Mouse (Mus musculus) heart, adult 9 months (tissue): ENCODE measurements around the gene Slit3.
A peak's percentile ranks its signal among the peaks of the same experiment; 100 is the strongest.

Experiments
- DNase-seq, 2 experiments: peaks; one replicate each; pipeline ENCODE4 v3.0.0; 2022; ENCODE audit warnings: low spot score in 2 of 2

The Slit3 gene

GRCm38 (mm10) chr11:35393815-35394214 is 272.8 kb downstream of the Slit3 start:
- DNase-seq: no peak

DNA sequence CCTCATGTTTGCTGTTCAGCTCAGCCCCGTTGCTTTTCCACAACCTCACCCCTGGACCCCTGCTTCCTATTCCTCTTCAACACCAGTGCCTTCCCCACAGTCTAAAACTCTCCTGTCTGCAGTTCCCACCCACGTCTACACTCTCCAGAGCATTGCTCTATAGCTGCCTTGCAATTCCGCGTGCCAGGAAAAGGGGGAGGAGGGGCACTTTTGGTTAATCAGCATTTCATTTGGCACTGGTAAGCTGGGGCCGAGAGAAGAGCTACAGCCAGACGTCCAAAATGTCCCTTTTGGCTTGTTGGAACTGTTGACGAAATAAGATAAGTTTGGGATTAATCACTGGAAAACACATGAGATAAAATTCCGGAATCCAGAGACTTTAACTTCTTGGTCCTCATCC is 274.4 kb downstream of the Slit3 start:
- peak; percentile 77 to 78 for DNase-seq

DNA sequence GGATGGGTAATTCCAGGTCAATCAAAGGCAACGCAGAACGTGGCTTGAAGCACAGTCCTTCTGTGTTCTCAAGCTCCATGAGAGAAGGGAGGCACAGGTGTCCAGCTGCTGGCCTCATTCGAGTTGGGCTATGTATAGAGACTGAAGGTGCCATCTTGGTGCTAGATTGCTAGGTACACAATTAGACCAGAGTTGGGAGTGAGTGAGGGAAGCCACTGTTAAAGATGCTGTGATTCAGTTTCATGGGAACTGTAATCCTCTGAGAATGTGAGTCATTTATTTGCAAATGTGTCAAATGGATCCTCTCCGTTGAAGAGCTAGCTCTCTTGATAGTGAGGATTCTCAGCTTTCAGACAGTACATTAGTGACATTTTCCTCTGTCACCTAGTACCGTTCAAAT is 277.3 kb downstream of the Slit3 start:
- DNase-seq: no peak

DNA sequence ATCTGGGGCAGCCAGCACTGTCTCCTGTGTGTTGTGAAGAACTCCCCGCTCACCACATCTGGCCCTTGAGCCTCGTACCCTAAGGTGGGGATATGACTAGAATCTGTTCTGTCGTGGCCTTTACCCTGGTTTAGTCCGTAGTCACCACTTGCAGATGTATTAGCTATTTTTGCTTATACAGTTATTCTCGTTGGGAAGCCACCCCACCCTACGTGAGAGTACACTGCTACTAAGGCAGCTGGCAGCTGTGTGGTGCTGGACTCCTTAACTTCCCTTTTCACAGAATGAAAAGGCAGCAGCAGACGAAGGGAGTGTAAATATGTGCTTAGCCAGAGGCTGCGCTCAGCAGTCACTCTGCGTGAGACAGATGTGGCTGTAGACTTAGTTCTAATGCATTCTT is 282.5 kb downstream of the Slit3 start:
- no peak for DNase-seq

DNA sequence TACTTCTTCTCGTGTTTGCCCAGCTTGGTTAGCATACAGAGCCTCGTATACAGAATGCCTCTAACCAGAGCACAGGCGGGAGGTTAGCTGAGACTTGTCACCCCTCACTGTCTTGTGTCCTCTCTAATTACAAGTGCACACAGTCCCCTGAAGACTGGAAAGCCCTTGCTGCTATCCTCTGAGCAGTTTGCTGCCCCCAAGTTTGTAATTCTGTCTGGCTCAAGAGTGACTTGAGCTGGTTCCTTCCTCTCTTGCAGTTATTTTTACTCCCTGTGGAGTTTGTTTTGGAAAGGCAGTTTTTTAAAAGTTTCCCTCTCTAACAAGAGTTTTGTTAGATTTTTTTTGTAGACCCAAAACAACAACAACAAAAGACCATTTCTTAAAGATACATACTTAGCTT is 285.0 kb downstream of the Slit3 start:
- no peak for DNase-seq

GRCm38 (mm10) chr11:35406522-35406921 is 285.5 kb downstream of the Slit3 start:
- no peak for DNase-seq

DNA sequence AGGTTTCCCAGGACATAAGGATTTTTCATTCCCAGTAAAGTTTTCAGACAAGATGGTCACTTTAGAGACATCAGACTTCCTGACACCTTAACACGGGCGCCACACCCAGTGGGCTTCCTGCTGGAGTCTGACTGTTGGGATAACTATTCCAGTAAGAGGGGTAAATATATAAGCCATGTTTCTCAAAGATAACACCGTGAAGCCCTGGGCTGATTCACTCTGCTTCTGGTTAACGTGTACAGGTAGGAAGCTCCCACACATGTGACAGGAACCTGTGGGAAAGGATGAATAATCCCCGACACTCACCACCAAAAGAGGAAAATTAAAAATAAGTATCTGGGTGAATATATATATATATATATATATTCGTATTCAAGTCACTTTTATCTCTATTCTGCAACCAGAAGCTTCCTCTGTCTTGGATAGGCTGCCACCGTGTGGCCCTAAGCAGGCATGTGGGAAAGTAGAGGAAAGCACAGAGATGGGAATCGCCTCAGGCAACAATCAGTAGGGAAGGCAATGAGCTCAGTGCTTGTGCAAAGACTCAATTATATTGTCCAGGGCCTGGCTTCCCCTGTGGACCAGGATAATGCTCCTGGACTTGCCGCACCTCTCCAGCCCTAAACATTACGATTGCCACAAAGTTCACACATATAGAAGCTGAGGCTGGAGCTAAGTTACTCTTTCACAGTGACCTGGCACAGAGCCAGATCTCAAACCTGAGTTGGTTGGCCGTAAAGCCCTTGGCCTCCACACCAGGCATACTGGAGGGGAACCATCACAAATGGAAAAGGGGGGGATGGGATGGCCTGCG is 286.5 kb downstream of the Slit3 start:
- DNase-seq: peak; percentile 30 to 68

DNA sequence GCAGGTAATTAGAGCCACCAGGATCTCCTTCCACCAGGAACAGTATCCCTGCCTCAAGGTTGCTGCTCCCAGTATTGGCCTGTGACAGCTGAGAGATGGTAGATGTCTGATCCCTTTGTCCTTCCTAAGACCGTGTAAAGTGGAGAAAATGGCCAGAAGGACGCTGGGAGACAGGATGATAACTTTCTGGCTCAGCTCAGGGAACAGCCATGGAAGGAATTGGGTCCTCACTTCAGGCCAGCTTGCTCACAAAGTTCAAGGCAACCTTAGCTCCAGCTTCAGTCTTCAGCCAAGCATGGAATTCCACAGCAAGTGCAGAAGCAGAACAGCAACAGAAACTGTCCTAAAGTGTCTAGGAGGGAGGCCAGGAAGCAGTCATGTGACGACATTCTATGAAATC is 289.4 kb downstream of the Slit3 start:
- DNase-seq: no peak

DNA sequence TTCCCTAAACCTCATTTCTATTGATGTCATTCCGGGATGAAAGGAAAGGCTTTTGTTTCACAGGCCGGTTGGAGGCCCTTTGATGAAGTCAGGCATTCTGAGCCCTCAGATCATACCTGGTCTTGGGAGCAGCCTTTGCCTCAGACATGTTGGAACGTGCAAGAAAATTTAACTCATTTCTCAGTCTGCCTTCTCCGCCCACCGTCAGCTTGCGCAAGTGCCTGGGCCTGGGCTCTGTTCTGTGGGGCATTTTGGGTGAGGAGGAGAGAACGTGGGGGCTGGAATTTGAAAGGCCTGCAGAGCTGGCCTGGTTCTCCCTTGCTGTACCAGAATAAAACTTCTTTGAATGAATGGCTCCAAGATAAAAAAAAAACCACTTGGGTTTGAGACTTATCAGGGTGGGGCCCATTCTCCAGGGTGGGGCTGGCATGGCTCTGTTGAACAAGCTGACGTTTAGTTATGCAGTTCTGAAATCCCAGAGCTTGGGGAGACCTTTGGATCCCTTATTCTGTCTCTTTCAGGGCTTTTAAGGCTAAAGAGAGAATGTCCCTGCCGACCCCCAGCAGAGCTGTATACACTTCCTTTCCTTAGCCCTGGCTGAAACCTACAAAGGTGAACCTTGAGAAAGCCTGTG is 294.9 kb downstream of the Slit3 start:
- no peak for DNase-seq

DNA sequence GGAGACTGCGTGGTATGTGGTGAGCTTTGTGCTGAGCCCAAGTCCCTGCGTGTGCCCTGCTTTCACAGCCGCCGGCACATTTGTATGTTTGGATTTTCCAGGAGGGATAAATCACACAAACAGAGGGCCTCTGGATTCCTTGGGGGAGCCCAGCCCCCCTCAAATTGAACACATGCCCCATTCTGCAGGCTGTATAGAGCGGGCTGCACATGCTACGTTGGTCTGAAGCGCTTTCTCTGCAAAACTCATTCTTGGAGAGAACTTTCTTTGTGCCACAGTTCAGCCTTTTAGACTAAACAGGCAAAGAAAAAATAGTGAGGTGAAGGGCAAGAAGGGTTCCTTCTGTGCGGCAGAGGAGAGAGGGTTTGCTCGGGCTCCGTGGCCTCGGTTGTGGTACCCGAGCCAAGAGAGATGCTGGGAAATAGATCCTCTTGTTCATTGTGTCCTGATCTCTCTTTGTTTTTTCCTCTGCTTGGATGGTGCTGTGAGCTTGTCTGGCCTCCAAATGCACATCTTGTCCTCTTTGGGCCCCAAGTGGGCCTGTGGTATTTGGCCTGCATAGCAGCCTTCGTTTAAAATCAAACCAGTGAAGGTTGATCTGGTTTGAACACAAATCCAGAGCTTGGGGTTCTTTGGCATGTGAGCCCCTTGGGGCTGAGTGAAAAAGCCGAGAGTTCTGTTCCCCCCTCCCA is 295.5 kb downstream of the Slit3 start:
- peak in 1 of 2 experiments; percentile 34 for DNase-seq

DNA sequence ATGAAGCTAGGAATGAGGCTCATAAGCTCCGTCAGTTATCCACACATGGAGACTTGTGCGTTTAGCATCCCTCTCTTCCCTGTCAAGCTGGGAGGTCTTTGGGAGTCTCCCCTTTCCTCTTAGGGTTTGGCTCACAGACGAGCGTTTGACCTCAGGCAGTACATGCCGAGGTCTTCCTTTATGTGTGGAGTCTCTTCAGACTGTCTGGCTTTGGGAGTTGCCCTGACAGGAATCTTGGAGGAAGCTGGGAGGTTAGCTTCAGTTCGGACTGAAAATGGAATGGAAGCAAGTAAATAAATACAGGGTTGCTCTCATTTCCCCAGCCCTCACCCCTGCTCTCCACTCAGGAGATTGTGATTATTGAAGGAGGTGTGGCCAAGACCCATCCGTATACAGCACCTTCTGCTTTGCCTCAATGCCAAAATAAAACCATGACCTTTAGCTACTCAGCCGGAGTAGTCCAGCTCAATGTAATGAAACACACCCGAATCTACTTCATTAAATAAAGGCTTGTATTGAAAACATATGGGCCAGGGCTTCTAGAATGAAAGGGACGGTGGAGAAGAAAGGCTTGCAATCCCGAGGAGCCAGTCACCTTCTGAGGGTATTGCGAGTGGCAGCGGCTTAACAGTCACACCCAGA is 297.0 kb downstream of the Slit3 start:
- DNase-seq: no peak

GRCm38 (mm10) chr11:35419013-35419412 is 298.0 kb downstream of the Slit3 start:
- no peak for DNase-seq

- DNase-seq: no peak
Measured at GRCm38 (mm10) chr11:35421728-35422127, 300.7 kb downstream of the Slit3 start.

GRCm38 (mm10) chr11:35428036-35428435 is 307.0 kb downstream of the Slit3 start:
- no peak for DNase-seq

DNA sequence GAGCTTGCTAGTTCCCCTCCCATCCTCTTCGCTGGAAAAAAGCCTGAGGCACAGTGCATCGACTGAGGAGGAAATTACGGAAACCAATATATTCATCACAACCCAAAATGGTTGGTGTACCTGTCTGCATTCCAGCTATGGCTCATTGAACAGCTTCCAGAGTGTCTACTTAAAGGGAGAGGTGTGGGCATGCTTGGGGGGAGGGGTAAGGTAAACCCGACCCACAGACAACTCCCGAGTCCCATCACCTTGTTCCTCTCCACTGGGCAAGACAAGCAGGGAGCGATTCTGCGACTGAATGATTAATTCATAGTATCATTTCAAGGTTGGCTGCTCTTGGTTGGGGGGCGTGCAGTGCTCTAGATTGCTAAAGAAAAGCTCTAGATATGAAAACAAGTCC is 310.1 kb downstream of the Slit3 start:
- DNase-seq: no peak

GRCm38 (mm10) chr11:35437510-35437909 is 316.5 kb downstream of the Slit3 start:
- DNase-seq: no peak

DNA sequence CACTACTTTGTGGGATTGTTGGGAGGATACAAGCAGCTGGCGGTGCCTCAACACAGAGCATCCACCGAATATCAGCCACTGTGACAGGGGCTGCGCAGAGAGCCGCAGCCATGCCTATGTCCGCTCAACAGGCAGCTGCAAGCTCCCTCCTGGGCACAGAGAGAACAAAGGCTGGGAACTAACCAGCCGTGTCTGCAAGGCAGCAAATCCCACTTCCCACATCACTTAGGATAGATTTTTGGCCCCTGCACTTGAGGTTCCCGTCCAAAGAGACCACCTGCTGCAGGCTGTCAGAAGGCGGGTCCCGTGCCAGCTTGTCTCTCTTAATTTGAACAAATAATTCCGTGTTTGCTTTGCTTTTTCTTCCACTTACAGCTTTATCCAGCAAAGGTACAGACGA is 319.2 kb downstream of the Slit3 start:
- no peak for DNase-seq

GRCm38 (mm10) chr11:35444489-35445100 is 323.6 kb downstream of the Slit3 start:
- no peak for DNase-seq

- DNase-seq: no peak
Measured at GRCm38 (mm10) chr11:35447951-35448350, 326.9 kb downstream of the Slit3 start.

- DNase-seq: no peak
Measured at GRCm38 (mm10) chr11:35449199-35449598, 328.2 kb downstream of the Slit3 start.

DNA sequence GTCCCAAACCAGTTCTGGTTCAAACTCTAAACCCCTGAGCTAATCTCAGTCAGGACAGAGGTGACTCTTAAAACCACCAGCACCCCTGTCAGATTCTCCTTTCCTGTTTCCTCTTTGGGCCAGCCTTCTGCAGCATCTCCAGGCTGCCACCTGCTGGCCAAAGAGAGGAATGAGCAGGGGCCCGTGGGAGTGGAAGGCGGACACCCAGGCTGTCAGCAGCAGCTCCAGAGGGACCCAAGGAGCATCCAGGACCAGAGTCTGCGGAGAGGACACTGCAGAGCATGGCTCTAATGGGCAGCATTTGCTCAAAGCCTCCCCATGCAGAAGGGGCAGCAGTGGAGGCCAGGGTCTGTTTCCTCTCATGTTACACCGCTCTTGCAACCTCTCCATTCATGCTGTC is 330.6 kb downstream of the Slit3 start:
- DNase-seq: peak; percentile 36 to 53

DNA sequence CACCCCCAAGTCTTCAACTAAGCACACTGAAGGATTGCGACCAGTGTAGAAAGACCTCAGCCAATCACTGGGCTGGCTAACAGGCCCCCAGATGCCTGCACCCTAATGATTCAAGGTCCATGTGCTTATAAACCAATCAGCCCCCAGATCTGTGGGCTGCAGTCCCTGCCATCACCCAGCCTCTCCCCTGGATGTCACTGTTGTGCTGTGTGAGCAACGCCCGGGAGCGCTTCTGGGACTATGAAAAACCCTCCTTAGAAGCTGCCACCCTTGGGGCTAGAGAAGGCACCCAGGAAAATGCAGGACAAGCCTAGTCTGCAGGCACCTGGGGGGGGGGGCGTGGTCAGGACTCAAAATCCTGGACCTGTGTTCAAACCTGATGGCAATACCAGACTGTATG is 331.4 kb downstream of the Slit3 start:
- no peak for DNase-seq
